Mouse (Mus musculus): ENCODE results near the gene Aes. TPM values are rescaled to one million over a fixed set of nuclear protein-coding genes. Genes with fewer than 3 reads are reported as not detected.

The Aes gene
- 665 and 705 TPM in 2 replicates for polyA plus RNA-seq (2015; fragmentation: Nextera tagmentation; extraction: Ambion mirVana)

DNA sequence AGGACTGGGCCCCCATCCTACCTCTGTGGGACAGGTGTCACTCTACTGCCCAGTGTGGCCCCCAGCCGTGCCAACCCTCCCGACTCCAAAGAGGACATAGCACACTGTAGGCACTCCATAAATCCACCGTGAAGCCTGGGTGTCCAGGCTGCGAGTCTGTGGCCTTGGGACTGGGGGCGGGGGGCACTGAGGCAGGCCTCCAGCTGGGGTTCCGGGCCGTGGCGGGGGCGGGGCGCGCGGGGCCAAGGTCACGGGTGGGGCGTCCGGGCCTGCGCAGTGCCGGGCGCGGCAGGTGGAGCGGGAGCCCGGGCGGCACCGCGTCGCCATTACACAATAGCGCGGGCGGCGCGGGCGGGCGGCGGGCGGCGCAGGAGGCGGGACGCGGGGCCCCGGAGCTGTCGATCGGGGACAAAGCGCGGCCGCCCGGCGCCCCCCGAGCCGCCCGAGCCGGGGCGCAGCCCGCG lies at the start of gene Aes:
Gene Aes, plus strand, starts transcription at position 326 of the 464 bp plus-strand sequence.
- WGBS: under 1% methylated on average over 31 of the region's 53 CpGs
- Histone ChIP-seq H3K9ac (replicated peaks) (peak within 1 kb of the TSS; percentile 99), H3K4me3 (peak within 1 kb of the TSS; percentile 91), H3K4me2 (replicated peaks) (peak within 1 kb of the TSS; percentile 89), H3K4me1 (peaks cover 42% of the 10 kb centered on the region), H3K9me3 (no peaks in the 10 kb centered on the region), H3K27ac (replicated peaks) (peak within 1 kb of the TSS; percentile 92), H3K36me3 (peaks cover 3% of the 10 kb centered on the region; the same call in 1 of the 2 replicates), H3K27me3 (no peaks in the 10 kb centered on the region)
- ATAC-seq (replicated peaks): peak; percentile 73

DNA sequence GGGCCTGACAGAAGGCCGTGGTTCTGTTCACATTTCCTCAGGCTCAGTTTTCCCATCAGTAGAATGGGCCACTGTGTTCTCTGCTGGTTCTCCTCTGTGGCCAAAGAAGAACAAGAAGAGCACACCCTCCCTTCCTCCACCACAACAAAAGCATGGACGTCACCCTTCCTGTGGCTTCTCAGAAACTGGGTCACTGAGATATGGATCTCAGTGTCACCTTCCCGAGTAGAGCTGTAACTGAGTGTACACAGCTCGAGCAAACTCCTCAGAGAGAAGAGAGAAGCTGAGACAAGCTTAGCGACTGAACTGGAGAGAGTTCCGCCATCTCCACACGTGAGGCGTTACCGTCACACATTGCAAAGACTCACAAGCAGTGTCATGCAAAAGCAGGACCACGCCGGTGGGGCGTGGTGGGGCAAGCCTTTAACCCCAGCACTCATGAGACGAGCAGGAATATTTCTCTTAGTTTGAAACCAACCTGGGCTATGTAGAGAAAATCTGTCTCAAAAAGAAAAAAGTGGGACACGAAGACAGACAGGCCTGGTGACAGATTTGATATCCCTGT lies 49.0 kb upstream of the Aes start:
- Histone ChIP-seq H3K9ac (replicated peaks) (no peak overlapping the region), H3K27me3 (0 out of 2 replicates have a peak, but pooled peaks cover 8% of the 10 kb centered on the region), H3K9me3 (no peaks in the 10 kb centered on the region), H3K27ac (replicated peaks) (no peak overlapping the region), H3K4me1 (no peaks in the 10 kb centered on the region), H3K4me2 (replicated peaks) (no peak overlapping the region), H3K36me3 (no peaks in the 10 kb centered on the region), H3K4me3 (no peak overlapping the region)
- WGBS: 80% methylated on average over 14 of the region's 14 CpGs
- ATAC-seq (replicated peaks): no peak

DNA sequence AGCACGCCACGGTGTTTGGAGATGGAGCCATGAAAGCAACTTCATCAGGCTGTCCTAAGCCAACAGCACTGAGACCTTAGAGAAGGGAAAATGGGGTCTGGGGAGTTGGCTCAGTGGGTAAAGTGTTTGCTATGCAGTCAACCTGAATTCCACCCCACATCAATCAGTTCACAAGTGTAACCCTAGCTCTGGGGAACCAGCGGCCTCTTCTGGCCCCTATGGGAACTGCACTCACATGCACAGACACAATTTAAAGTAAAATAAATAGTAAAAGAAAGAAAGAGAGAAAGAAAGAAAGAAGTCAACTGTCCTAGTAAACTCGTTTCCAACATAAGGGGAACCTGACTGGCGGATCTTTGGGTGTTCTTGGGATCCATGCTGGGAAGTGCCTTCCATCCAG lies 45.5 kb upstream of the Aes start:
- no peaks in the 10 kb centered on the region for H3K4me1 ChIP-seq
- WGBS: 89% methylated on average over 5 of the region's 5 CpGs
- no peak for ATAC-seq (replicated peaks)

DNA sequence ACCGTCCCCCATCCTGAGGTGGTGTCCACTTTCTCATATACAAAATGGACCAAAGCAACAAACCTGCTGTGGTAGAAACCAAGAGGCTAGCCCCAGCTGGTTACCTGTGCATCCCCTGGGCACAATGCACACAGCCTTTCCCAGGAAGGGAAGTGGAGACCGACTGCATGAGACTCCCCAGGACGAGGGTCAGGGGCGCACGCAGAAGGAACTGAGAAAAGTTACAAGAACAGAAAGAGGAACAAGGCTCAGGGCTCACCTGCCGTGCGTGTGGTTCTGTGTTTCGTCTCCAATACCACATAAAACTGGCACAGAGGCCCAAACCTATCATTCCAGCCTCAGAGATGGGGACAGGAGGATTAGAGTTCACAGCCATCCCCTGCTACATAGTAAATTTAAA lies 42.1 kb upstream of the Aes start:
- Histone ChIP-seq H3K9me3 (no peaks in the 10 kb centered on the region), H3K36me3 (no peaks in the 10 kb centered on the region), H3K9ac (replicated peaks) (no peak overlapping the region), H3K27me3 (0 out of 2 replicates have a peak, but pooled peaks cover 6% of the 10 kb centered on the region), H3K4me2 (replicated peaks) (no peak overlapping the region), H3K27ac (replicated peaks) (no peak overlapping the region), H3K4me1 (no peaks in the 10 kb centered on the region), H3K4me3 (no peak overlapping the region)
- ATAC-seq (replicated peaks): no peak
- 76% methylated on average over 8 of the region's 8 CpGs for WGBS

More for the DNA sequence above, 45.5 kb upstream of the Aes start:
- H3K4me3 ChIP-seq: no peak overlapping the region
- H3K4me2 ChIP-seq (replicated peaks): no peak overlapping the region
- H3K27me3 ChIP-seq: 0 out of 2 replicates have a peak, but pooled peaks cover 8% of the 10 kb centered on the region
- H3K9me3 ChIP-seq: no peaks in the 10 kb centered on the region
- no peak overlapping the region for H3K9ac ChIP-seq (replicated peaks)
- no peak overlapping the region for H3K27ac ChIP-seq (replicated peaks)
- no peaks in the 10 kb centered on the region for H3K36me3 ChIP-seq

DNA sequence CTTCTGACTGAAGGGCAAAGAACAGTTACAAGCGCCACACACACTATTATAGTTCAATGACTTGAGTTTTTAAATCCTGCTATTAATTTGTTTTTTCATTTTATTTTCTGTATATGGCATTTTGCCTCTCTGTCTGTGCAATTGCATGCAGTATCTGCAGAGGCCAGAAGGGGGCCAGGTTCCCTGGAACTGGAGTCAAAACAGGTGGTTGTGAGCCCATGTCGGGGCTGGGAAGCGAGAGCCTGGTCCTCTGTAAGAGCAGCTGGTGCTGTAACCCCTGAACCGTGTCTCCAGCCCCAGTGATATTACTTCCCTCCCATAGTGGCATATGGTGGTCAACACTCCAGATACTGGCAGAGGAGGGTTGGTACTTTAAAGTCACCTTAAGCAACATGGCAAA lies 40.7 kb upstream of the Aes start:
- WGBS: 14% methylated on average over 4 of the region's 4 CpGs
- Histone ChIP-seq H3K27ac (replicated peaks) (no peak overlapping the region), H3K9ac (replicated peaks) (no peak overlapping the region), H3K4me2 (replicated peaks) (no peak overlapping the region), H3K4me1 (no peaks in the 10 kb centered on the region), H3K36me3 (no peaks in the 10 kb centered on the region), H3K4me3 (no peak overlapping the region), H3K27me3 (no peaks in the 10 kb centered on the region), H3K9me3 (no peaks in the 10 kb centered on the region)
- no peak for ATAC-seq (replicated peaks)

DNA sequence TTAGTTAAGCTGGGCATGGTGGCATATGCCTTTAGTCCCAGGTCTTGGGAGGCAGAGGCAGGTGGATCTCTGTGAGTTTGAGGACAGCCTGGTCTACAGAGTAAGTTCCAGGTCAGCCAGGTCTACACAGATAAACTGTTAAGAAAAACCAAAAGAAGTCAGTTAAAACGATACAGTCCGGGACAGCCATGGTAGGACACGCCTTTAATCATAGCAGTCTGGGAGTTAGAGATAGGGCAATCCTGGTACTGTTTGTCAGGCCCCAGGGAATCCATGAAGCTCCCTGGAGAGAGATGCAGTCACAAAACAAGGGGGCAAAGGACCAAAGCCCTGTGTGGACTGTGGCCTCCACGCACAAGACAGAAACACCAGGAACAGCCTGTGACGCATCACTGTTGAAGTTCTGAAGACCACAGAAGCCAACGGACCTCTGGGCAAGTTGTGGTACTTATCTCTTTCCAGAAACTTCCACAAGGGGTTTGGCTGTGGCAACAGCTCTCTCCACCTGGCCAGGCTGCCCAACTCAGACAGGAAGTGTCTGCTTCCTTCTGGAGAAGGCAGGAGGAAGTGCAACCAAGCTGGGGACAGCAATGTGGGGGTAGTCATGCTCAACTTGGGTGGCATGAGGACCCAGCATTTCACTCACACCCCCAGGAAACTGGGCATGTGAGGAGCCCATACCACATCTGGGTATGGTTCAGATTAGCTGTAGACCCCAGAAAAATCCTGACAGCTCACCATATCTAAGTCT lies 39.9 kb upstream of the Aes start:
- no peak overlapping the region for H3K27ac ChIP-seq (replicated peaks)
- H3K9ac ChIP-seq (replicated peaks): no peak overlapping the region
- no peak overlapping the region for H3K4me2 ChIP-seq (replicated peaks)
- H3K36me3 ChIP-seq: no peaks in the 10 kb centered on the region
- no peak for ATAC-seq (replicated peaks)
- H3K4me1 ChIP-seq: no peaks in the 10 kb centered on the region
- WGBS: 88% methylated on average over 6 of the region's 6 CpGs
- H3K4me3 ChIP-seq: no peak overlapping the region
- 0 out of 2 replicates have a peak, but pooled peaks cover 3% of the 10 kb centered on the region for H3K27me3 ChIP-seq
- no peaks in the 10 kb centered on the region for H3K9me3 ChIP-seq

DNA sequence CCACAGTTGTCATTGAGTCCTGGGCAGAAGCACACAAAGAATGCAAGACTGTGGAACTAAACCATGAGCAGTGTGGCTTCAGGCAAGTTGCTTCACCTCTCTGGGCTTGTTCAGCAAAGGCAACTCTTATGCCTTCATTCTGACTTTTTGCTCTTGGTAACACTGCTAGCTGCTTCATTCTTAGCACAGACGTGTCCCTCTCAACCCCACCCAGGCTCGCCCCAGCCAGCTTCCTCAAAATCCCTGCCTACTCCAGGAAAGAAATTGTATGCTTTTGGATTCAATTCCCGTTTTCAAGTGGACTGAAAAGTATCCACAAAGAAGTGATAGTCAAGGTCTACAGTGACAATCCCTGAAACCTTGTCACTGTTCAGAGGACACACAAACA lies 39.3 kb upstream of the Aes start:
- Histone ChIP-seq H3K27ac (replicated peaks) (no peak overlapping the region), H3K9me3 (no peaks in the 10 kb centered on the region)
- 77% methylated on average over 3 of the region's 3 CpGs for WGBS

DNA sequence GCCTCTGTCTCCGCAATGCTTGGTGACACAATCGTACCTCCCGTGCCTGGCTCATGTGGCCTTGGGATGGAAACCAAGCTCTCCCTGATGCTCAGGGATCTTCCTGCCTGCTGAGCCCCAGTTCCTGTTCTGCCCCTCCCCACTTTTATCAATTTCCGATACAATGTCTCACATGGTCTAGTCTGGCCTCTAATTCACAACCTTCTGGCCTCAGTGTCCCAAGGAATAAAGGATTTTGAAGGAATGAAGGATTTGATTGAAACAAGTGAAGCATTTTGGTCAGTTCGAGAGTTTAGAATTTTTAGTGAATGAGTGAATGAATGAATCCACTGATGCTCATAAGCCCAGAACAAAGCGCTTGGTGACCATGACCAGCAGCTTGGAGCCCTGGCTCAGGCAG lies 36.1 kb upstream of the Aes start:
- WGBS: 79% methylated on average over 6 of the region's 6 CpGs
- ATAC-seq (replicated peaks): no peak

More for the DNA sequence above, 39.3 kb upstream of the Aes start:
- no peak overlapping the region for H3K4me3 ChIP-seq
- no peaks in the 10 kb centered on the region for H3K36me3 ChIP-seq
- no peak overlapping the region for H3K4me2 ChIP-seq (replicated peaks)
- H3K27me3 ChIP-seq: 0 out of 2 replicates have a peak, but pooled peaks cover 3% of the 10 kb centered on the region
- no peak overlapping the region for H3K9ac ChIP-seq (replicated peaks)
- H3K4me1 ChIP-seq: no peaks in the 10 kb centered on the region
- no peak for ATAC-seq (replicated peaks)

DNA sequence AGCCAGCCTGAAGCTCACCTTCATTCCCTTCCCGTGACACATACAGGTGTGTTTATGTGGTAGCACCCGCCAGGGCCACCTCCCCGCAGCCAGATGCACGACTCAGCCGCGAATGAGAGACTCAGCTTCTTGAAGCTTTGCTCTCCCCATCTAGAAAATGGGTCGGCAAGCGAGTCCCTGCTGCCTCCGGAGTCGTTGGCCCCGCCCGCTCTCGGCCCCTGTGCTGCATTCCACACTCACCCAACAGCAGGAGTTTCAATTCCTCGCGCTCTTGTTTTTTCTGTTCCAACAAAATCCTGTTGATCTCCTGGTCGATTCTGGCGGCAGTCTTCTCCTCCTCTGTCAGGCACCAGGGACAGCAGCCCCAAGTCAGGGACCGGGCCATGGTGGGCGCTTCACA lies 35.7 kb upstream of the Aes start:
- H3K9me3 ChIP-seq: no peaks in the 10 kb centered on the region
- H3K9ac ChIP-seq (replicated peaks): no peak overlapping the region
- no peak for ATAC-seq (replicated peaks)
- H3K4me2 ChIP-seq (replicated peaks): no peak overlapping the region
- no peak overlapping the region for H3K4me3 ChIP-seq
- no peaks in the 10 kb centered on the region for H3K36me3 ChIP-seq
- no peaks in the 10 kb centered on the region for H3K4me1 ChIP-seq
- H3K27ac ChIP-seq (replicated peaks): no peak overlapping the region
- 23% methylated on average over 19 of the region's 19 CpGs for WGBS
- H3K27me3 ChIP-seq: 0 out of 2 replicates have a peak, but pooled peaks cover 3% of the 10 kb centered on the region

More for the DNA sequence above, 36.1 kb upstream of the Aes start:
- no peaks in the 10 kb centered on the region for H3K9me3 ChIP-seq
- no peaks in the 10 kb centered on the region for H3K4me1 ChIP-seq
- 0 out of 2 replicates have a peak, but pooled peaks cover 3% of the 10 kb centered on the region for H3K27me3 ChIP-seq
- H3K4me3 ChIP-seq: no peak overlapping the region
- H3K36me3 ChIP-seq: no peaks in the 10 kb centered on the region
- no peak overlapping the region for H3K27ac ChIP-seq (replicated peaks)
- no peak overlapping the region for H3K4me2 ChIP-seq (replicated peaks)
- no peak overlapping the region for H3K9ac ChIP-seq (replicated peaks)

DNA sequence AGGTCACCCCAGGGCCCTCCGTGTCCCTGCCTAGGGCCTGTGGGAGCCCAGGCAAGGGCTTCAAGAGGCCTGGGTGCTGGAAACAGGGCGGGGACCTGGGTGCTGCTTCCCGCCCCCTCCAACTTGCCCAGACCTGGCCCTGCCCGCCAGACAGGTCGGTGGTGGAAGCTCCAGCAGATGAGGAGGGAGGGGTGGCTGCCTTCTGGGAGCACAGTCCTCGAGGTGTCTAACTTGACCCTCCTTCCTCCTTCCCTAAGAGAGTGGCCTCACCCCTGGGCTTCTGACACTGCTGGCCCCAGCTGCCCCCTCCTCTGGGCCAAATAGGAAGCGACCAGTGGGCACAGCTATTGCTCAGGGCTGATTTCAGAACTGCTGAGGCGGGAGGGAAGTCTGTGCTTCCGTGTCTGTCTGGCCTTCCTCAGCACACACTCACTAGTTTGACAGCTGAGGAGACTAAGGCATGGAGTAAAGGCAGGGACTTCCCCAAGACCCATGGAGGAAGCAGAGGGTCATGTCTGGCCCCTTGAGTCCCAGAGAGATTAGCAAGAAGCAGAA lies 35.2 kb upstream of the Aes start, which contains the start of gene Gna15:
Gene Gna15, minus strand, starts transcription at position 175 of the 555 bp plus-strand sequence.
- ATAC-seq (replicated peaks): no peak
- WGBS: 24% methylated on average over 8 of the region's 9 CpGs

DNA sequence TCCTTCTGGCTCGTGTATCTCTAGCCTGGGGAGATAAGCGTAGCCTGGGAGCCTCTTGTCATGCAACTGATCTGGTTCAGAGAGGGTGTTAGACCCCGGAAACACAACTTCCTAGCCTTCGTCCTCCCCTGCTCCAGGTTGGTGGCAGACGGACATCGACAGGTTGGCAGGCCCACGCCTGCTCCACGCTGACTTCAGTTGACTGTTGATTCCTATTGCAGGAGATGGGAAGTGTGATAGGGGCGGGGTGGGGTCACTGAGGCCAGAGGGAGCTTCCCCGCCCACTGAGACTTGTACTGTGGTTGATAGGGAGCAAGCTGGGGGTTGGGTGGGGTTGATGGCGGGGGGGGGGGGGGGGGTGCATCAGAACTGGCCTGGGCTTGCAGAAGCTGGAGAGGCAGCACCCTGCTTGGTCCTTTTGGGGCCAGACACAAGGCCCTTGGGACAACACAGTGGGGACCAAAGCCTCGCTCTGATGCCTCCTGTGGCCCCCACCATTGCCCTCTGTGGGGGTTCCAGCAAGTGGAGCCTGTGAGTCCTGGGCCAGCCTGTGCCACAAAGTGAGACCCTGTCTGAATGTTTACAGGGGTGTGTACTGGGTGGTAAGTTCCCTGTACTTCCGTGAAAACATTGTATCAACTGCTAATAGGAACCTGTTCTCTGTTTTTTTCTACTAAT lies 34.1 kb upstream of the Aes start:
- Histone ChIP-seq H3K9me3 (no peaks in the 10 kb centered on the region), H3K27ac (replicated peaks) (no peak overlapping the region), H3K4me3 (no peak overlapping the region), H3K4me2 (replicated peaks) (no peak overlapping the region), H3K9ac (replicated peaks) (no peak overlapping the region), H3K27me3 (0 out of 2 replicates have a peak, but pooled peaks cover 3% of the 10 kb centered on the region), H3K4me1 (no peaks in the 10 kb centered on the region), H3K36me3 (peaks cover 14% of the 10 kb centered on the region)
- 67% methylated on average over 12 of the region's 13 CpGs for WGBS
- ATAC-seq (replicated peaks): no peak

More for the DNA sequence above, 35.2 kb upstream of the Aes start, which contains the start of gene Gna15:
- Histone ChIP-seq H3K9ac (replicated peaks) (no peak within 1 kb of the TSS), H3K4me2 (replicated peaks) (no peak within 1 kb of the TSS), H3K27me3 (0 out of 2 replicates have a peak, but pooled peaks cover 3% of the 10 kb centered on the region), H3K27ac (replicated peaks) (no peak within 1 kb of the TSS), H3K36me3 (peaks cover 3% of the 10 kb centered on the region; the same call in 1 of the 2 replicates), H3K9me3 (no peaks in the 10 kb centered on the region), H3K4me3 (no peak within 1 kb of the TSS), H3K4me1 (no peaks in the 10 kb centered on the region)
